Mouse (Mus musculus) R1 (cell line): ENCODE data around the gene Pttg1ip.

Experiments
- DNase-seq: peaks from one replicate; pipeline ENCODE4 v3.0.0-alpha.2; 2018; ENCODE audit warnings: low read depth, low spot score

Pttg1ip gene

DNA sequence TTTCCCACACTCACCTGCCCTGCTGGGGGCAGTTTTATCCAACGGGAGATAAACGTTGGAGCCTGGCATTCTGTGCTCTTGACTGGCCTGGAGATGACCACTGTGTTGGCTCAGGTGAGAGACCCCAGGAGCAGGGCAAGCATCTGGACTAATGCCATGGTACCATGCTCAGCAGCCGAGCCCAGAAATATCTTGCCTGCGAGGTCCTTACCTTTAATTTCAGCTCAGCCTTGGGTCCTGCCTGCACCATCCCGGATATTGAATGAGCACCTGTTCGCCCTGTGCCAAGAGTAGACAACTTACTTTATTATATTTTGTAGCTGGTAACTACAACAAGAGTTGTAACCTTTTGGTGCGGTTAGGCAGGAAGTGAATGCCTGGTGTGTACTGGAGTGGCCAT lies 25.3 kb downstream of the Pttg1ip start:
- no peak for DNase-seq

DNA sequence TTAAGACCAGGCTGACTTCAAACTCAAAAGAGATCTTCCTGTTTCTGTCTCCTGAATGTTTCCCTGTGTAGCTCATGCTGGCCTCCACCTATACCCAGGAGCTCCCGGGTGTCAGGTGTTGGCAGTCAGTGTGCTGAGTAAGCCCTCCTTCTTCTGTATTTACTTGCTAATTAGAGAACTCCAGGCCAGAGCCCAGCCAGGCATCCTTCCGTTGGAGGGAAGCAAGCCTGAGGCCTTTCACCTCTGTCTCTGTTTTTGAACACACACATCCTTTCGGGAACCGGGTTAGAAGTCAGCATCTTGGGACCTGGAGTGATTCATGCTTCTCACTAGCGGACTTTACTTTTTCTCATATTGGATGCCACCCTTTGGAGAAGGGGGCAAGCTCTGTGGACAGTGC lies 25.9 kb downstream of the Pttg1ip start:
- peak; percentile 76 for DNase-seq

DNA sequence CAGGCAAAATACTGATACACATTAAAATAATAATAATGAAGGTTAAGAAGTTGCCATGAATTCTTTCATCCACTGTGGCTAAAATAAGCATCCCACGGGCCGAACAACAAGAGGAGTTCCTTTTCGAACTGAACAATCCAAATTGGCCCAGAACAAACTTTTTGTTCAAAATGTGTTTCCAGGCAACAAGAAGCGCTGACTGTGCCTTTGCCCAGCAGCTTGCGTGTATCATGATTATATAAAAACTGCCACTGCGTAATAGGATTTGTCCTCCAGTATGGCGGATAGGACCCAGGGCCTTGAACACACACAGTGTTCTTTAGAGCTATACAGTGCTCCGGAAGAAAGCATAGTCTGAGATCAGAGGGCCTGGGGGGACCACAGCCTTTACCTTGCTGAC lies 27.1 kb downstream of the Pttg1ip start:
- no peak for DNase-seq

DNA sequence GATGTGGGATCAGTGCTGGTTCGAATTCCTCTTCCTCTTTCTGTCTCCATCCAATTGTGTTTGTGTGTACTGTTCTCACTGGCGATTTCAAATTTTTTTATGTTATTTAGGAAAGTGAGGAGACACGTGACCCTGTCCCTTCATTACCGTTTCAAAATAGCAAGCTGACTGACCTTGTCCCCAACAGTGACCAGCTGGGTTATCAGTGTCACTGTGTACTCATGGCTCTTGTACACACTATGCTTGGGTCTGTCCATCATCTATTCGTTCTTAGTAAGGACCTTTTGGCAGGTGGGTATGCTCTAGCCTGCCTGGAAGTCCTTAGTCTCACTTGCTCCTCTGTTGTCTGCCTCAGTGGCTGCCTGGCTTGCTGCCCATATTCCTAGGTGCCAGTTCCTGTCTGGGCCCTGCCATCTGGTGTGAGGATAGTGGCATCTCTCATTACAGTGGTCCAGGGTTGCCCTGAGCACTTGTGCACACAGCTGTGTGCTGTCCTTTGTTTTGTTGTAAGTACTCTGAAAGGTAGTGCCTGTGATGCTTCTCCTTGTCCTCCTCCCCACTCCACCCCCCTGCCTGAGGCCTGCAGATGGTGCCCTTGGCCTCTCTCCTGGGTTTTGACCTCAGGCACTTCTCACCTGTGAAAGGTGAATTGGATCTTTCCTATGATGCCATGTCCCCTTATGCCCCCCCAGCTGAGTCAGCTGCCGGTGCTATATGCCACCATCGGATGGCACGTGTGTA lies 28.9 kb downstream of the Pttg1ip start:
- no peak for DNase-seq

DNA sequence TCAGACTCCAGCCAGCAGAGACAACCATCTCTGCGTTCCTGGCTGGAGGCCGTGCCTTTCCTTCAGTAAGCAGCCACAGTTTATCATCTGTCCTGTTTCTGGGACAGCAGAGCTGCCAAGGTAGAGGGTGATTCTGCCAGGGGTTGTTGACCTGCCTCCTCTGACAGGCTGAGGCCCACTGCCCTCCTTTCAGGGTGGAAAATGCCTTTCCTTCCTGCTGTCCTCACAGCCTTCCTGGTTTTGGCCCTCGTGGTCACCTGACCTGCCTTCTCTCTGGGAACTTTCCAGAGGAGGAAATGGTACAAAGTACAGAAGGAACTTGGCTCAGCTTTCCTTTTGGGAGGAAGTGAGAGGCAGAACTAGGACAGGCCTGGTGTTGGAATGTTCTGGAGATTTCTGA lies 31.9 kb downstream of the Pttg1ip start:
- no peak for DNase-seq

DNA sequence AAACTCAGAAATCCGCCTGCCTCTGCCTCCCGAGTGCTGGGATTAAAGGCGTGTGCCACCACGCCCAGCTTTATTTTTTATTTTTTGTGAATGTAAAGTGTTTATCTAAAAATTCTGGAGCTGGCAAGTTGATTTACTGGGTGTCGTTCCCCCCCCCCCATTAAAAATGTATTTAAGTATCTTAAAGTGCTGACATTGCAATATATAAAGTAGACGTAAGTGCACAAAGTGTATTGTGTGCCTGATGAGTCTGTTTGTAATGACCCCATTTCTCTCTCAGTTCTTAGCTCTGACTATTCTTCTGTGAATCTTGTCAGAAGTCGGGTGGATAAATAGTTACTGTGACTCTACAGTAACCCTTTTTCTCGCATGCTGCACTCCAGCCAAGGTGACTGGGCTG lies 34.1 kb downstream of the Pttg1ip start:
- no peak for DNase-seq

DNA sequence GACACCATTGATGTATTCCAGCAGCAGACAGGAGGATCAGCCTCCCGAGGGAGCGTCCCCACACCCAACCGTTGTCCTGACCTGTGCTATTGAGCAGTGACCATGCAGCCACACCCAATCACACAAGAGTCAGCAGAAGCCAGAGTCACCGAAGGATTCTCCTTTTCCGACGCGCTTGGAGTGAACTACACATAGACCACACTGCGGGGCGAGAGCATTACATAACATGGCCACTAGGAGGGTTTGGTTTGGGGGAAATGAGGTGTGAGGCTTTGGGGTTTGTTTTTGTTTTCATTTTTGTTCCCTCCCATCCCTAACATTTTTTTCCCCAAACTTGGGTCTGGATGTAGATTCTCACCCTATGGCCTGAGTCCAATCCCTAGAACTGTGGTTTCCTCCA lies 34.6 kb downstream of the Pttg1ip start:
- DNase-seq: peak; percentile 66

DNA sequence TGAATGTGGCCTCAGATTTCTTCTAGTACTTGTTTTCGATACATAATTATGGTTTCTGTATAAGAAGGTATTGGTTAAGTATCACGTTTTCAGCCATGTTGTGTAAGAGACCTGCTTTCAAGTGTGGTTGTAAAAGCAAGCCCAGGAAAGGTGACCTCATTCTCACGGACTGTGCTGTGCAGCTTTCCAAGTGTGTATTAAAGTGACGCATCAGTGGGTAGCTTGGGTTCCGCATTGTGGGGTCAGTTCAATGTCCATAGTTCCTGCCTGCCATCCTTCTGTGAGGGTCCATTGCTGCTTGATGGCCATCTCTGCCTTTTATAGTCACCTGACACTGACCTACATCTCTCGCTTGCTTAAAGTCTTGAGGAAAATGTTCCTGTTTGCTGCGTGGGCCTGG lies 35.4 kb downstream of the Pttg1ip start:
- no peak for DNase-seq

DNA sequence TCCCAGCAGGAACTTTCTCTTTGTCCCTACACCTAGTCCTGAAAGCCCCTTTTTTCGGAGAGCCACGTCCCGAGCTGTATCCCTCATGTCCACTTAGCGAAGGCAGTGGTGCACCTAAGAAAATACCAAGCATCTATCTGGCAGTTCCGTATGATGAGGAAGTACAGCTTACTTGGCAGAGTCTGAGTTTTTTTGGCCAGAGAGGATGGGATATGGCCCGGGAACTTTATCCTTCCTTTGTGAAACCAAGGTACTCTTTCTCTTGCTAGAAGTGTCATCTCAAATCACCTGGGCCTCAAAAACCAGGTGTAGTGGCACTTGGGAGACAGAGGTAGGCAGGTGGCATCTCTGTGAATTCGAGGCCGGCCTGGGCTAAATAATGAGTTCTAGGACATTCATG lies 40.0 kb downstream of the Pttg1ip start:
- DNase-seq: no peak

DNA sequence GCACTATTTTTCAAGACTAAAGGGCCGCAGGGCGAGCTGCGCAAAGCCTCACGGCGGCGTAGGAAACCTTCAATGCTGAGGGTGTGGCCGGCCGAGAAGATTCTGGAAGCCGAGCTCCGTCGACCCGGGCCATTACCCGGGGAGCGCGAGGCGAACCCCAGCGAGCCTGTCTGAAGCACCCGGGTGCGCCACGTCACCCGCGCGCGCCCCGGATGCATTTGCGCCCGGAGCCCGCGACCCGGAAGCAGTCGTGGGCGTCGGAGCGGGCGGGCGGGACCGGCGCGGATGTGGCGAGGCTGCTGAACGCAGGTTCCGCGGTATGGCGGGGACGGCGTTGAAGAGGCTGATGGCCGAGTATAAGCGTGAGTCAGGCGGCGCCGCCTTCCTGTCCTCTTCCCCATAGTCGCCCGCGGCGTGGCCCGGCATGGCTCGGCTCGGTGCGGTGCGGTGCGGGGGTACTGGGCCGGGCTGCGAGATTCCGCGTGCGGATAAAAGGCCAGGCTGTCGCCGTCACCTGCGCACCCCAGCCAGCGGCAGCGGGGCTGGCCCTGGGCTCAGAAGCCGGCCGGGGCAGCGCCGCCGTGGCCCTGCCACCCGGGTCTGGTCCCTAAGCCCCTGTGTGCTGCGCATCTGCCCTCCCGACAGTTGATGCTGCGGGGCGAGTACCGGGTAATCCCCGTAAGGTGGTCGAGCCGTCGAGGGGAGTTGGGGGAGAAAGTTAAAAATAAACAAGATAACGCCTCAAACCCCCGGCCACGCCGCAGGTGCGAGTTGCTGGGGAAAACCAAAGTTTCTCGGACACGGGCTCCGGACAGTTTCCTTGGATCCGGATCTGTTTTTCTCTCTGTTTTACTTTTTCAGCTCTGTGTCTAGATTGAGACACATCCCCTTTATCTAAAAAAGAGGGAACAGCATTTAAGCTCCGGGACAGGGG lies 40.8 kb downstream of the Pttg1ip start, which contains the start of gene Ube2g2:
Gene Ube2g2 (plus strand): TSS at position 221 of the 934 bp plus-strand sequence.
- peak; percentile 87 for DNase-seq

DNA sequence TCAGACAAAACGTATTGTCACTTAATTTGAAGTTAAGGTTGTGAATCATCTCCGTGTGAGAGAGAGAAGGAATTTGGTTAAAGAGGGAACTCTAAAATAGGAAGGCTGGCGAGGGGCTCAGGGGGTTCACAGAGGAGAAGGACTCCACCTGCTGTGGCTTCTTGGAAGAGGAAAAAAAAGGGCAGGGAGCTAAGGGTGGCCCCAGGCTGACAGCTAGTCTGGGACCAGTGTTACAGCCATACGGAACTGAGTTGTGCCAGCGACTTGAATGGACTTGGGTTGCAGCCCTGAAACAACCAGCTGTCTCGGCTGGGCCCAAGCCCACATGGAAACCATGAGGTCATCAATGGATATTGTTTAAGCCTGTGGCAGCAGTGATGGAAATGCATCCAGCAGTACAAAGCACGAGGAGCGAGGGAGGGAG lies 41.6 kb downstream of the Pttg1ip start:
- no peak for DNase-seq

DNA sequence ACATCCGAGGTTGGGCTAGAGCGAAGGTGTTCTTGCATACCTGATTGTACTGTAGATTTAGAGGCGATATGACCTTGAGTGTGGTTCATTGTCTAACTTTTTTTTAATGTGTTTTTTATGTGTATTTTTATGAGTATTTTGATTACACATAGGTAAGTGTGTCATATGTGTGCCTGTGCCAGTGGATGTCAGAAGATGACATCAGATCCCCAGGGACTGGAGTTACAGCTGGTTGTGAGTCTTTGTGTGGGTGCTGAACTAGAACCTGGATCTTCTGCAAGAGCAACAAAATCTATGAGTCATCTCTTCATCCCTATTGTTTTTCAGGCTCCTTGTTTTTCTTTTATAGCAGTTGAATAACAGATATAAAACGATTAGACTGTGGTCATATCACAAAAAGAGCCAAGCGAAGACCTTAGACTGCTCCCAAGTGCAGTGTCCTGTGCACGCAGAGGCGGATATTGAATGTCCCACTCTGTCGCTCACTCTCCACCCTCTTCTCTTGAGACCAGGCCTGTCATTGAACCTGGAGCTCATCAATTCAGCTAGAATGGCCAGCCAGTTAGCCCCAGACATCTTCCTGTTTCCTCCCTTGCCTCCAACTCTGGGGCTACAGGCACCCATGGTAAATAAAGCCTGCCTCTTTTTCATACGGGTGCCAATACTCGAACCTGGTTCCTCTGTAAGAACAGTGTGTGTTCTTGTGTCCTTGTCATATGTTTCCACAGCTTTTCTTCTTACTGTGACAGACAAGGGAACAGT lies 42.3 kb downstream of the Pttg1ip start:
- DNase-seq: no peak

DNA sequence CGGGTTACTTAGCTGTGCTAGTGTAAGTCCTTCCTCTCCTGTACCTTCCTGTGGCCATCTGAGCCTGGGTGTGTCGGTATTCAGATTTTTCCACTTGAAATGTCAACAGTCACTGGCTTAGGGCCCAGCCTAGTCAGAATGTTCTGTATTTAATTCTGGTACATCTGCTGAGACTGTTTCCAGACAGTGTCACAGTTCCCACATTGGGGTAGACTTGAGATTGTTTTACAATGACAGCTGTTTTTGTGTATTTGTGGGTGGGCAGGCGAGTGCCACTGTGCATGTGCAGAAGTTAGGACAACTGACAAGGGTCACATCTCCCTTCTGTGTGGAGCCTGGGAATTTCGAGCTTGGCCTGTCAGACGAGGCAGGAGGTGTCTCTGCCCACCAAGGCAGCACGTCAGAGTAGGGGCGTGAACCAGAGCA lies 43.1 kb downstream of the Pttg1ip start:
- DNase-seq: no peak

DNA sequence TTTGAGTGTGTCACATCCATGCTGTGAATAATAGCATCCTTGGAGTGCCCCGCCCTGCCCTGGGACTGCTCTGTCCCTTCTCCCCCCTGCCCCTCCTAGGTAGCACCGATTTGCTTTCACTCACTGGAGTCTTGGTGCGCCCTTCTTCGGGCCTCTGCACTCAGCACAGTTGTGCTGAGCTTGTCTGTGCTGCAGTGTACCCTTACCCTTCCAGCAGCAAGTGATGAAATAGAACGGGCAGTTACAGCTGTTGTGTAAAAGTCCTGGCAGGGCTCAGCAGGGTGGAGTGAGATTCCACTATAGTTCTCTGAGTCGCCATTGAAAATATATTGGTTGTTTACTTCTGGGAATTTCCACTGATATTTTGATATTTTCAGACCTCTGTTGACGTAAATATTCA lies 44.5 kb downstream of the Pttg1ip start:
- no peak for DNase-seq

DNA sequence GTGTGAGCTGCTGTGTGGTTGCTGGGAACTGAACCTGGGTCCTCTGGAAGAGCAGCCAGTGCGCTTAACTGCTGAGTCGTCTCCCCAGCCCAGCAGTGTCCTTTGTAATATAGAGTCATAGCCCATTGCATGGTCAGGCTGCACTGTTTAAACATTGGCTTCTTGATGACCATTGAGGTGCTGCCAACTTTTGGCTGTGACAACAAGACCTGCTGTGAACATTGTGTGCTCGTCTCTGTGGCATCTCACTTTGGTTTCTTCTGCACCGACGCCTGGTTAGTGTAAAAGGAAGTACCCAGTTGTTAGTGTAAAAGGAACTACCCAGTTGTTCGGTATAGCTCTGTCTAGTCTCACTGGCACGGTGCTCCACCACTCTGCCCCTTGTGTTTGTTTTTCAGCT lies 45.1 kb downstream of the Pttg1ip start:
- no peak for DNase-seq

DNA sequence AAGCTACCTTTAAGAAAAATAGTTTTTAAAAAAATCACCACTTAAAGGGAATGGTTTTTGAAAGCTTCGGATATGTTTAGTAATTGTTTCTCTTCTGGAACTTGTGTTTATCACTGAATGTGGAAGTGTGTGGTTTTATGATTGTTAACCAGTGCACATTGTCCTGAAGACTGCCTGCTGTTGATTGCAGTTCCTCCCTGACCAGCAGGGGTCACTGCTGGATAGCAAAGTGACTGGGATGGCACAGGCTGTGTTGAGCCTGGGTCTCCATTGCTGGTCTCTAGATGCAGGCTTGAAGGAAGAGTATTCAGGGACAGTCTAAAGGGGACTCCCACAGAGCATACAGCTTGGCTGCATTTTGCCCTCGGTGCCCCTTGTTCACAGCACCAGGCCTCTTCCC lies 46.0 kb downstream of the Pttg1ip start:
- DNase-seq: peak; percentile 81

DNA sequence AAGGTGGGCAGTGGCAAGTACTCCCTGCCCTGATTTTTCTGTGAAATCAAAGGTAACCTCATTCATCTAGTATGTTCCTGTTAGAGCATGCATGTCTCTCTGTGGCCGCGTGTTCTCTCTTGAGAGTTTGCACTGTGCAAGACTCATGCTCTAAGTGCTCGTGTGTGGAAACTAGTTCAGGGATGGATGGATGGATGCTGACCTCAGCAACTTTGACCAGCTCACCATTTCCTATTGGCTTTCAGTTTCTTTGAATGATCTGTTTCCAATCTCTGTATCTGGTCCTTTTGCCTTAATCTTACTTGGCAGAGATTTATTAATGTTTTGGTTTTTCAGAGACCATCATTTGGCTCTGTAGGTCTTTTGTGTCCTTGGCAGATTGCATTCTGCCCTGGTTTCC lies 47.6 kb downstream of the Pttg1ip start:
- DNase-seq: no peak

DNA sequence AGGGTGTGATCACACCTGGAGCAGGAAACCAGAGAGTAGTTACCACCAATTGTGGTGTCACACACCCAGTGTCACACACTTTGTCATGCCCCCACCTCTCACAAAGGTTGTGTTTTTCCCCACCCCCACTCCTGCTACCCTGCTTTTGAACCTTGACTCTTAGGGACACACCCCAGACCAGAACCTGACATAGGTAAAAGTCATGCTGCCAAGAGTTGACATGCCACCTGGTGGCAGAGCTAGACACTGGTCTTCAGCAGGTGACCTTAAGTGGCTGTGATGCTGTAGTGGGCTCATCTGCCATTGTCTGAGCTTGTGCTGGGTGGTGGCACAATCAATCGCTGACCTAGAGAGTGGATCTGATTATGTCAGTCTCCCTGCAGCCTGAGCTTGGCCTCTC lies 48.5 kb downstream of the Pttg1ip start:
- DNase-seq: no peak

DNA sequence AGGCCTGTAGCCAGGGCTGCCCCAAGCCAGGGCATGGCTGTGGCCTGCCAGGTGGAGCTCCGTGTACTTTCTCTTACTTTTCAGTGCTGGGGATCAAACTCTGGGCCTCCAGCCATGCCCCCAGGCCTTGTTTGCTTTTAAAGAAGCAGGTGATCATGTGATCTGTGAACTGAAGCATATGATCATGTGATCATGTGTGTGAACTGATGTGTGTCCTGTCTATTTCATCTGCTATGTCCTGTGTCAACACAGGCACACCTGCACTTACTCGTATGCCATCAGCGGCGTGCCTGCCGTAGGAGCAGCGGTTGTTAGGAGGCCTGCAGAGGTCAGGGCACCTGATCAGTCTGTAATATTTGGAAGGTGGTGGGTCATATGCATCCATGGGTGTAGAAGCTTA lies 52.5 kb downstream of the Pttg1ip start:
- DNase-seq: no peak

DNA sequence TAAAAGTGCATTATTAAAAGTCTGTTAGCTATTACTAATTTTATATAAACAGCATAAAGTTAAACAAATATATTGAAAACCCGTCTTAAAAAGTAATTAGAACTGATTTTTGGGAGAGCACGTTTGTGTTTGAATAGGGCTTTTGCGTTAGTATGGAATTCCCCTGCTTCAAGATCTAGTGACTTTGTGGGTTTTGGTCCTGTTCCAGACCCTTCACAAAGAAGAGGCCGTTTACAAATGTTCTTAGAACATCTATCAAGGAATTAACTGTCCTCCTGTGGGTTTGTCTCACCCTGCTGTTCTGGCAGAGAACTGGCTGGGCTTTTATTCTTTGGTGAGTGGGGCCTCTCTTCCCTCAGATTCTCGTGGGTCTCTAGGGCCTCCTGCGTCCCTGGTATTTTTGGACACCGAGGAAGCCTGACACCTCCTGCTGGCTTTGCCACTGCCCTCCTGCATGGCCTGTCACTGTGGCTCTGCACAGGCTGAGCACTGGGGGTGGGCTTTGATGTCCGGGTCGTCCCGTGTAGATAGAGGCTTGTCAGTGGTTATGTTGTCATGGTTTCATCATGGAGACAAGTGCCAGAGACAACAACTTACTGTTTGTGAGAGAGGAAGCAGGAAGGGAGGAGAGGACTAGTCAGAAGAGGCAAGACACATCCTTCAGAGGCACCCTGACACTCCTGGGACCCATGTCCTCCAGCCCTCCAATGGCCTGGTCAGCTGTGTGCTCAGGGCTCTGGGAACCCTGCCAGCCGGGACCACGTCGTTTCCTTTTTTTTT lies 53.1 kb downstream of the Pttg1ip start:
- no peak for DNase-seq

DNA sequence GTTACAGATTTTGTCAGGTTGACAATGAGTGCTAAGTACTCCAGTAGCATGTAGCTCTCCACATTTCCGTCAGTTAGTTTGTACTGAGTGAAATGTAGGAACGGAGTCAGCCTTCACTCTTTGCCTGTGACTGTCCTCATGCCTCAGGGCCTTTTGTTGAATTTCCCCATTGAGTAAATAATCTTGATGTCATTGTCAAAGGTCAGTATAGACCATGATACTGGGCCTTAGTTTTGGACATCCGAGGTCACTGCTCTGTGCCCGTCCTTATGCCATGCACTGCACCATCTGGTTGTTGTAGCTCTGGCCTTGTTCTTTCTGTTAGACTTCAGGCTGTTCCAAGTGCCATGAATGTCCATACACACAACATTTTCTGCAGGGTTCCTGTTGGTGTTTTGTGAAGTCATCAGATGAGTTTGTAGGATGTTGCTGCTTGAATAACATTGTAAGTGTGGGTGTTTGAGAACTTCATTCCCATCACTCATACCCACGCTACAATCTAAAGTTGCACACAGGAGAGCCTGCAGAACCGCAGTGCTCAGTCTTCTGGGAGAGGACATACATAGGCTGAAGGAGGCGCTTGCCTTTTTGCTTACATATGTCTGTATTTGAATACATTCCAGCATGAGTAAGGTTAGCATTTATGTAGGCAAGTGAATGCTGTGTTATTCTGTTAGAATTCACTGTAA lies 54.9 kb downstream of the Pttg1ip start:
- DNase-seq: no peak
